Mouse (Mus musculus): ENCODE data around the gene Thra.

- TF ChIP-seq CTCF (IDR thresholded peaks at IDR 0.05; ENCODE audit: control insufficient read depth, insufficient read depth, insufficient read length): no peak
- TF ChIP-seq CEBPB (IDR thresholded peaks at IDR 0.05; ENCODE audit: low read depth): no peak
- TF ChIP-seq USF1 (IDR thresholded peaks at IDR 0.05; ENCODE audit: low read depth): no peak
- no peak for TF ChIP-seq FOSL1 (IDR thresholded peaks at IDR 0.05; ENCODE audit: insufficient read depth, low read length, poor library complexity, severe bottlenecking)
Observed at GRCm38 (mm10) chr11:98743655-98744345, 3.4 kb downstream of the Thra start.
